Mouse (Mus musculus): ENCODE measurements around the gene Fam222b. TPM values are rescaled to one million over a fixed set of nuclear protein-coding genes. Genes with fewer than 3 reads are reported as not detected.
"Not testable (repeated sequence)": the region's sequence is repeated elsewhere in the genome, so short reads cannot be mapped to it uniquely, and the experiment has no call there.

Fam222b gene
- 15.2 and 16.4 TPM in 2 replicates for polyA plus RNA-seq (2014; fragmentation: Nextera tagmentation; extraction: Ambion mirVana)

GRCm38 (mm10) chr11:78094504-78095143 is at the start of gene Fam222b:
TSS of gene Fam222b (plus strand) at chr11:78094660.
- under 1% methylated on average over 38 of the region's 38 CpGs for WGBS
- peak within 1 kb of the TSS; percentile 63; the same call in 1 of the 2 replicates for H3K27ac ChIP-seq (ENCODE audit: low read length)
- peak; percentile 96 for ATAC-seq (ENCODE audit: insufficient number of reproducible peaks, insufficient read depth, low FRiP score, low read depth)
- peak within 1 kb of the TSS; percentile 65 for H3K4me2 ChIP-seq (replicated peaks; ENCODE audit: low read depth, low read length)
- H3K9me3 ChIP-seq (ENCODE audit: control insufficient read depth, low read depth, low read length) = no peaks in the 10 kb centered on the region
- H3K27me3 ChIP-seq (ENCODE audit: control insufficient read depth, insufficient read depth, low read length) = no peaks in the 10 kb centered on the region
- no peaks in the 10 kb centered on the region; the same call in 1 of the 2 replicates for H3K36me3 ChIP-seq (ENCODE audit: control insufficient read depth, insufficient read depth, low read length)
- peak within 1 kb of the TSS; percentile 77 for H3K9ac ChIP-seq (replicated peaks; ENCODE audit: low read depth, low read length)
- H3K4me3 ChIP-seq (ENCODE audit: low read depth, low read length) = peak within 1 kb of the TSS; percentile 81
- H3K4me1 ChIP-seq (ENCODE audit: control insufficient read depth, insufficient read depth, low read length) = peaks cover 17% of the 10 kb centered on the region

- H3K36me3 ChIP-seq (ENCODE audit: control insufficient read depth, insufficient read depth, low read length) = peaks cover 2% of the 10 kb centered on the region; the same call in 1 of the 2 replicates
- 81% methylated on average over 5 of the region's 5 CpGs for WGBS
- H3K4me3 ChIP-seq (ENCODE audit: low read depth, low read length) = no peak overlapping the region
- H3K9ac ChIP-seq (replicated peaks; ENCODE audit: low read depth, low read length) = no peak overlapping the region
- no peaks in the 10 kb centered on the region for H3K4me1 ChIP-seq (ENCODE audit: control insufficient read depth, insufficient read depth, low read length)
- no peaks in the 10 kb centered on the region for H3K9me3 ChIP-seq (ENCODE audit: control insufficient read depth, low read depth, low read length)
- ATAC-seq (ENCODE audit: insufficient number of reproducible peaks, insufficient read depth, low FRiP score, low read depth) = no peak
- H3K27ac ChIP-seq (ENCODE audit: low read length) = no peak overlapping the region
- H3K27me3 ChIP-seq (ENCODE audit: control insufficient read depth, insufficient read depth, low read length) = no peaks in the 10 kb centered on the region
- no peak overlapping the region for H3K4me2 ChIP-seq (replicated peaks; ENCODE audit: low read depth, low read length)
These were observed 49.7 kb upstream of the Fam222b start for GRCm38 (mm10) chr11:78044758-78045251.

GRCm38 (mm10) chr11:78048637-78049036 is 45.8 kb upstream of the Fam222b start:
- H3K27ac ChIP-seq (ENCODE audit: low read length); H3K4me2 ChIP-seq (replicated peaks; ENCODE audit: low read depth, low read length); H3K27me3 ChIP-seq (ENCODE audit: control insufficient read depth, insufficient read depth, low read length); H3K9me3 ChIP-seq (ENCODE audit: control insufficient read depth, low read depth, low read length); H3K4me3 ChIP-seq (ENCODE audit: low read depth, low read length); H3K36me3 ChIP-seq (ENCODE audit: control insufficient read depth, insufficient read depth, low read length); ATAC-seq (ENCODE audit: insufficient number of reproducible peaks, insufficient read depth, low FRiP score, low read depth); H3K4me1 ChIP-seq (ENCODE audit: control insufficient read depth, insufficient read depth, low read length); H3K9ac ChIP-seq (replicated peaks; ENCODE audit: low read depth, low read length): not testable (repeated sequence)
- WGBS = 100% methylated on average over 2 of the region's 4 CpGs

- H3K27me3 ChIP-seq (ENCODE audit: control insufficient read depth, insufficient read depth, low read length) = no peaks in the 10 kb centered on the region
- 78% methylated on average over 8 of the region's 8 CpGs for WGBS
- H3K9me3 ChIP-seq (ENCODE audit: control insufficient read depth, low read depth, low read length) = no peaks in the 10 kb centered on the region
- H3K4me3 ChIP-seq (ENCODE audit: low read depth, low read length) = no peak overlapping the region
- no peaks in the 10 kb centered on the region for H3K4me1 ChIP-seq (ENCODE audit: control insufficient read depth, insufficient read depth, low read length)
- no peak overlapping the region for H3K9ac ChIP-seq (replicated peaks; ENCODE audit: low read depth, low read length)
- peaks cover 29% of the 10 kb centered on the region for H3K36me3 ChIP-seq (ENCODE audit: control insufficient read depth, insufficient read depth, low read length)
- no peak for ATAC-seq (ENCODE audit: insufficient number of reproducible peaks, insufficient read depth, low FRiP score, low read depth)
- no peak overlapping the region for H3K27ac ChIP-seq (ENCODE audit: low read length)
- H3K4me2 ChIP-seq (replicated peaks; ENCODE audit: low read depth, low read length) = no peak overlapping the region
These were observed 41.4 kb upstream of the Fam222b start for GRCm38 (mm10) chr11:78053078-78053477.

- Histone ChIP-seq H3K4me3 (ENCODE audit: low read depth, low read length) (no peak overlapping the region), H3K9ac (replicated peaks; ENCODE audit: low read depth, low read length) (no peak overlapping the region), H3K9me3 (ENCODE audit: control insufficient read depth, low read depth, low read length) (no peaks in the 10 kb centered on the region), H3K27ac (ENCODE audit: low read length) (no peak overlapping the region), H3K36me3 (ENCODE audit: control insufficient read depth, insufficient read depth, low read length) (peaks cover 47% of the 10 kb centered on the region), H3K4me2 (replicated peaks; ENCODE audit: low read depth, low read length) (no peak overlapping the region), H3K27me3 (ENCODE audit: control insufficient read depth, insufficient read depth, low read length) (no peaks in the 10 kb centered on the region), H3K4me1 (ENCODE audit: control insufficient read depth, insufficient read depth, low read length) (no peaks in the 10 kb centered on the region)
- WGBS = 80% methylated on average over 8 of the region's 8 CpGs
- no peak for ATAC-seq (ENCODE audit: insufficient number of reproducible peaks, insufficient read depth, low FRiP score, low read depth)
These were observed 37.5 kb upstream of the Fam222b start for GRCm38 (mm10) chr11:78056946-78057345.

GRCm38 (mm10) chr11:78059833-78060757 is 34.4 kb upstream of the Fam222b start:
- Histone ChIP-seq H3K4me3 (ENCODE audit: low read depth, low read length) (no peak overlapping the region), H3K4me2 (replicated peaks; ENCODE audit: low read depth, low read length) (no peak overlapping the region), H3K9ac (replicated peaks; ENCODE audit: low read depth, low read length) (no peak overlapping the region), H3K4me1 (ENCODE audit: control insufficient read depth, insufficient read depth, low read length) (no peaks in the 10 kb centered on the region), H3K9me3 (ENCODE audit: control insufficient read depth, low read depth, low read length) (no peaks in the 10 kb centered on the region), H3K27ac (ENCODE audit: low read length) (no peak overlapping the region), H3K27me3 (ENCODE audit: control insufficient read depth, insufficient read depth, low read length) (no peaks in the 10 kb centered on the region), H3K36me3 (ENCODE audit: control insufficient read depth, insufficient read depth, low read length) (peaks cover 44% of the 10 kb centered on the region)
- 54% methylated on average over 9 of the region's 9 CpGs for WGBS
- 0 out of 2 replicates have a peak, but pooled peaks have one; percentile 63 for ATAC-seq (ENCODE audit: insufficient number of reproducible peaks, insufficient read depth, low FRiP score, low read depth)

- Histone ChIP-seq H3K27me3 (ENCODE audit: control insufficient read depth, insufficient read depth, low read length) (no peaks in the 10 kb centered on the region), H3K4me2 (replicated peaks; ENCODE audit: low read depth, low read length) (no peak overlapping the region), H3K36me3 (ENCODE audit: control insufficient read depth, insufficient read depth, low read length) (peaks cover 23% of the 10 kb centered on the region), H3K4me3 (ENCODE audit: low read depth, low read length) (no peak overlapping the region), H3K27ac (ENCODE audit: low read length) (no peak overlapping the region), H3K4me1 (ENCODE audit: control insufficient read depth, insufficient read depth, low read length) (no peaks in the 10 kb centered on the region), H3K9ac (replicated peaks; ENCODE audit: low read depth, low read length) (no peak overlapping the region), H3K9me3 (ENCODE audit: control insufficient read depth, low read depth, low read length) (no peaks in the 10 kb centered on the region)
- 80% methylated on average over 1 of the region's 1 CpGs for WGBS
- ATAC-seq (ENCODE audit: insufficient number of reproducible peaks, insufficient read depth, low FRiP score, low read depth) = no peak
These were observed 31.9 kb upstream of the Fam222b start for GRCm38 (mm10) chr11:78062563-78062962.

GRCm38 (mm10) chr11:78065906-78066305 is 28.6 kb upstream of the Fam222b start:
- Histone ChIP-seq H3K4me3 (ENCODE audit: low read depth, low read length) (no peak overlapping the region), H3K4me2 (replicated peaks; ENCODE audit: low read depth, low read length) (no peak overlapping the region), H3K27me3 (ENCODE audit: control insufficient read depth, insufficient read depth, low read length) (no peaks in the 10 kb centered on the region), H3K4me1 (ENCODE audit: control insufficient read depth, insufficient read depth, low read length) (no peaks in the 10 kb centered on the region), H3K9me3 (ENCODE audit: control insufficient read depth, low read depth, low read length) (no peaks in the 10 kb centered on the region), H3K27ac (ENCODE audit: low read length) (no peak overlapping the region), H3K36me3 (ENCODE audit: control insufficient read depth, insufficient read depth, low read length) (no peaks in the 10 kb centered on the region), H3K9ac (replicated peaks; ENCODE audit: low read depth, low read length) (no peak overlapping the region)
- 49% methylated on average over 2 of the region's 2 CpGs for WGBS
- ATAC-seq (ENCODE audit: insufficient number of reproducible peaks, insufficient read depth, low FRiP score, low read depth) = peak; percentile 75; the same call in 1 of the 2 replicates

Data from stomach, embryonic 14.5 days (tissue).